Mouse (Mus musculus) midbrain, postnatal 0 days (tissue): Measurements from ENCODE around the gene Gm20388. TPM values are rescaled to one million over a fixed set of nuclear protein-coding genes. Genes with fewer than 3 reads are reported as not detected.

Experiments
- ATAC-seq: fragments of 200-750 bp; cut with Nextera tagmentation; 2 replicates; pipeline ENCODE4 v1.8.0; 2017; ENCODE audit warnings: moderate number of reproducible peaks, mild to moderate bottlenecking, moderate TSS enrichment, moderate library complexity; ENCODE audit not compliant: low FRiP score
- DNase-seq: peaks from one replicate; pipeline ENCODE4 v3.0.0-alpha.2; 2015; ENCODE audit warnings: low spot score
- H3K27ac ChIP-seq: fragments of 300-500 bp; sonication (generic); 2 replicates; pipeline ENCODE4 v1.5.1; 2014; ENCODE audit warnings: low read depth, mild to moderate bottlenecking, low read length, mixed read lengths
- H3K27me3 ChIP-seq: fragments of 300-500 bp; sonication (generic); 2 replicates; pipeline ENCODE4 v1.6.1; 2014; ENCODE audit warnings: low read length, control low read depth, mixed read lengths; ENCODE audit not compliant: insufficient read depth
- H3K36me3 ChIP-seq: fragments of 300-500 bp; sonication (generic); 2 replicates; pipeline ENCODE4 v1.6.1; 2014; ENCODE audit warnings: low read length, control low read depth, mixed read lengths; ENCODE audit not compliant: insufficient read depth
- H3K4me1 ChIP-seq: fragments of 300-500 bp; sonication (generic); 2 replicates; pipeline ENCODE4 v1.6.1; 2014; ENCODE audit warnings: mild to moderate bottlenecking, control low read depth, antibody characterized with exemption, low read length, mixed read lengths; ENCODE audit not compliant: insufficient read depth
- H3K4me2 ChIP-seq: fragments of 300-500 bp; sonication (generic); 2 replicates; pipeline ENCODE4 v1.6.1; 2014; ENCODE audit warnings: low read depth, mild to moderate bottlenecking, low read length, mixed read lengths; ENCODE audit not compliant: poor library complexity, severe bottlenecking
- H3K4me3 ChIP-seq: fragments of 300-500 bp; sonication (generic); 2 replicates; pipeline ENCODE4 v1.5.1; 2014; ENCODE audit warnings: low read depth, mild to moderate bottlenecking, low read length, moderate library complexity
- H3K9ac ChIP-seq: fragments of 300-500 bp; sonication (generic); replicated peaks from 2 replicates; pipeline ENCODE4 v1.6.1; 2014; ENCODE audit warnings: mild to moderate bottlenecking, low read length, moderate library complexity, mixed read lengths; ENCODE audit not compliant: poor library complexity, severe bottlenecking
- H3K9me3 ChIP-seq: fragments of 300-500 bp; sonication (generic); 2 replicates; pipeline ENCODE4 v1.6.1; 2016; ENCODE audit warnings: low read length, control low read depth
- CTCF ChIP-seq: IDR thresholded peaks from 2 replicates; pipeline ENCODE4 v1.5.1; 2016; ENCODE audit warnings: antibody characterized with exemption, mild to moderate bottlenecking
- WGBS: fragments of 180-500 bp; shearing (Covaris S2); extraction: QIAGEN DNeasy Blood & Tissue Kit; methylation state at CpG from one replicate; pipeline ENCODE4 v1.1.7; 2014; 5-methylcytosine and 5-hydroxymethylcytosine counted together
- polyA plus RNA-seq: library from polyadenylated mRNA; unstranded; fragments of >200 nt; fragmentation: Nextera tagmentation; extraction: Ambion mirVana; gene quantifications from 2 replicates; pipeline ENCODE4 v1.2.1, GENCODE M21; 2015
- total RNA-seq: library from RNA; depleted of rRNA; stranded (reverse); fragments of >200 nt; gene quantifications from 2 replicates; pipeline ENCODE4 v1.2.3, GENCODE M21; 2014

Gene Gm20388
- total and polyA plus RNA-seq, 2 experiments from 2014 or later = 74.2 TPM; not detected in 1

DNA sequence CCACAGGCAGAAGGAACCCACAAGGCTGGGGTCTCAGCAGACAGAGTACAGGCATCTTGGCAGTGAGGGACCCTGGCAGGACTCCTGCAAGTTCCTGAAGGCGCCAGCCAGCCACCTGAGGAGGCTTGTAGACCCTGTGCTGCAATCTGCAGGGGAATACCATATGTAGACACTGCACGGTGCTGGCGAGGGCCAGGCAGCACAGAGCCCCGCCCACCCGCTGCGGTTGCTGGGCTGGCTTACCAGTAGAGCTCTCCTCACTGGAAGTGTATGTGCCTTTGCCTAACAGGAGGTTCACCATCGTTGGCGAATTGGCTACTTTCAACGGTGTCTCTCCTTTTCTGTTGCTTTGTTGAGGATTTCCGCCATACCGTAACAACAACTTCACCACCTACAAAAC, 2985.7 kb downstream of the Gm20388 start:
- ATAC-seq (no peak), DNase-seq (no peak)
- Histone ChIP-seq H3K36me3 (peaks cover 70% of the 10 kb centered on the region), H3K4me2 (no peak overlapping the region), H3K4me3 (no peak overlapping the region), H3K4me1 (no peaks in the 10 kb centered on the region), H3K9ac (no peak overlapping the region), H3K27me3 (no peaks in the 10 kb centered on the region), H3K27ac (no peak overlapping the region), H3K9me3 (no peaks in the 10 kb centered on the region)
- TF ChIP-seq CTCF = no peak
- WGBS = 97% methylated on average over 11 of the region's 11 CpGs

DNA sequence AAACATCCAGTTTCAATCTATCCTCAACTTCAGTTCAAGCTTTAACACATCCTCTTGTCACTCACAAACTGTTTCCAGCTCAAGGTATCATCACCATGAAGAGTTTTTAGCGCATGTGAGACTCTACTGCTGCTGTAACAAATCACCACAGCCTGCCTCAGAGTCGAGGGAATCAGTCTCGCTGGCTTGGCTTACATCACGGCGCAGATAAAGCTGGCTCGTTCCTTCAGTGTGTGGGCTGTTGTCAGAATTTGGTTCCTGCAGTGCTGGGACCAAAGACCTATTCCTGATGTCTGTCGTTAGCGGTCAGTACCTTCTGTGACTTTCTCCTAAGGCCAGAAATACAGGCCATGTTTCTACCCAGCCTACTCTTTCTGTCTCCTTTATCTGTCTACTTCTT, 2986.6 kb downstream of the Gm20388 start:
- 91% methylated on average over 8 of the region's 8 CpGs for WGBS
- peaks cover 62% of the 10 kb centered on the region for H3K36me3 ChIP-seq
- TF ChIP-seq CTCF = no peak

DNA sequence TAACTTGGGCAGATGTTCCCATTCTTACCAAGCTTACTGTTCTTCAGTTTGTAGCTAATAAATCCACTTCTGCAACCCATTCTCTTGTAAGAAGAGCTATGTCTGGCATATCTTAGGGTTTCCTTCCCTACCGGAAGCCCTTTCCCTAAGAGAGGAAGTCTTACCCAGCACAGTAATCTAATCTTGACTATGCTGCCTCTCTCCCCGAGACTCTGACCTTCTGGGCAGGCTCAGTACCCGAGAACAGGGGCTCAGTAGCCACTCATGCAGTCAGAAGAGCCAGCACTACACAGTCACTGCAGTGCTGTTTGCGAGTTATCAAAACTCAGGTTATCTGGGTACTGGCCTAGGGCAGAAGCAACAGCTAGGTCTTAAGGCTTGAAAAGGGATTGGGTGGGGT, 2987.4 kb downstream of the Gm20388 start:
- H3K27me3 ChIP-seq = no peaks in the 10 kb centered on the region
- no peak for ATAC-seq
- no peak for DNase-seq
- no peaks in the 10 kb centered on the region for H3K4me1 ChIP-seq
- no peak overlapping the region for H3K4me3 ChIP-seq
- H3K9ac ChIP-seq = no peak overlapping the region
- H3K9me3 ChIP-seq = no peaks in the 10 kb centered on the region
- no peak for TF ChIP-seq CTCF
- WGBS = 92% methylated on average over 4 of the region's 4 CpGs
- H3K4me2 ChIP-seq = no peak overlapping the region
- H3K36me3 ChIP-seq = peaks cover 54% of the 10 kb centered on the region
- no peak overlapping the region for H3K27ac ChIP-seq

More for the DNA sequence above, 2986.6 kb downstream of the Gm20388 start:
- Histone ChIP-seq H3K9me3 (no peaks in the 10 kb centered on the region), H3K4me2 (no peak overlapping the region), H3K9ac (no peak overlapping the region), H3K27me3 (no peaks in the 10 kb centered on the region), H3K4me3 (no peak overlapping the region), H3K4me1 (no peaks in the 10 kb centered on the region), H3K27ac (no peak overlapping the region)
- DNase-seq (no peak), ATAC-seq (no peak)

DNA sequence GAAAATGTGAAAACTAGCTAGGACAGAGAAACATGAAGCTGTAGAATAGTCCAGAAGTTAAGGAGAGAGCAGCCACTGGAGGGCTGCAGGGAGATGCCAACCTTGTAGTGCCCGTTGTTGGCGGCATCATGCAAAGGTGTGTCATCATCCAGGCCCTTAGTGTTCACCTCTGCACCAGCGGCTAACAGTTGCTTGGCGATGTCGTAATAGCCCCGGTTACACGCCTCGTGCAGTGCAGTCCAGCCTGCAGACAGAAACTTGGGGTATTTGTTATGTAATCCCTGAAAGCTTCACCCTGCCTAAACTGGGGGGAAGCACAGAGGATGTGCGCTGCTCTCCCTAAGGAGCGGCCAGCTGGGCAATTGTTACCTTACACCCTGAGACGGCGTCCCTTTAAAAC, 2987.8 kb downstream of the Gm20388 start:
- no peaks in the 10 kb centered on the region for H3K27me3 ChIP-seq
- TF ChIP-seq CTCF = no peak
- H3K9ac ChIP-seq = no peak overlapping the region
- no peaks in the 10 kb centered on the region for H3K9me3 ChIP-seq
- WGBS = 91% methylated on average over 12 of the region's 12 CpGs
- H3K27ac ChIP-seq = no peak overlapping the region
- H3K4me1 ChIP-seq = no peaks in the 10 kb centered on the region
- H3K36me3 ChIP-seq = peaks cover 49% of the 10 kb centered on the region
- no peak overlapping the region for H3K4me2 ChIP-seq
- no peak for DNase-seq
- no peak overlapping the region for H3K4me3 ChIP-seq
- ATAC-seq = no peak

DNA sequence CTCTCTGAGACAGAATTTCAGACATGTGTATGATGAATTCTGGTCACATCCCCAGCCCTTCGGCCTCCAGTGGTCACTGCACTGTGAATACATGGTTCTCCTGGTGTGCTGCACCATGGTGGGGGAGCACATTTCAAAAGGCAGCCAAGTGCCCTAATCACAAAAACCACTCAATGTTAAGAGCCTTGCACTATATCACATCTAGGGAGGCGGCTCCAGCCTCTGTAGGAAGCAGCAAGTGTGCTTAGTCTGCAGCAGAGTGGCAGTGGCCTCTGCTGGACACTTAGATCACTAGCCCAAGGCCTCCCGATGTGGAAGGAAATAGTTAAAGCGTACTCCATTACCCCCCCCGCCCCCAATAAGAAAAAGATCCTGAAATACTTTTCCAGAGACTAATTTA, 2988.4 kb downstream of the Gm20388 start:
- TF ChIP-seq CTCF = peak; percentile 32; the same call in 1 of the 2 replicates
- ATAC-seq = no peak
- no peak overlapping the region for H3K4me2 ChIP-seq
- H3K36me3 ChIP-seq = peaks cover 44% of the 10 kb centered on the region
- no peak overlapping the region for H3K27ac ChIP-seq
- DNase-seq = no peak
- no peaks in the 10 kb centered on the region for H3K9me3 ChIP-seq
- no peak overlapping the region for H3K4me3 ChIP-seq
- H3K9ac ChIP-seq = no peak overlapping the region
- no peaks in the 10 kb centered on the region for H3K27me3 ChIP-seq
- H3K4me1 ChIP-seq = no peaks in the 10 kb centered on the region
- WGBS = 68% methylated on average over 5 of the region's 5 CpGs

DNA sequence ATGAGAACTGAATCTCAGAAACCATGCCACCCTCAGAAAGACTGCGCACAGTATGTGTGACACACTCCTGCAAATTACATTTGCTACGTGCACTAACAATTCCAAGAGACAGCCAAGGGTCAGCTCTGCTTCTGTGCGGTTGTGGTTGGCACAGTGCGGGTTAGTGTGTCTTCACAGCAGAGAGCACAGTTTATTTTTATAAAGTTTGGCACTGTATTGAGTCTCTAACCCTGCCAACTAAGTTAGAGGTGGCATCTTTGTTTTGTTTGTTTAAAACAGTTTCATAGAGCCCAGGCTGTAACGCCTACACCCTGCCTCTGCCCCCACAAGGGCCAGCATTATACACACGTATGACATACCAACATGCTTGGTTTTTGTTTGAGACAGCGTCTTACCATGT, 2990.8 kb downstream of the Gm20388 start:
- H3K4me3 ChIP-seq = no peak overlapping the region
- H3K4me1 ChIP-seq = no peaks in the 10 kb centered on the region
- H3K9ac ChIP-seq = no peak overlapping the region
- no peak for ATAC-seq
- no peaks in the 10 kb centered on the region for H3K27me3 ChIP-seq
- H3K4me2 ChIP-seq = no peak overlapping the region
- no peak for DNase-seq
- WGBS = 89% methylated on average over 7 of the region's 7 CpGs
- no peak for TF ChIP-seq CTCF
- H3K27ac ChIP-seq = no peak overlapping the region
- peaks cover 23% of the 10 kb centered on the region for H3K36me3 ChIP-seq
- no peaks in the 10 kb centered on the region for H3K9me3 ChIP-seq
